Mouse (Mus musculus) stomach, postnatal 0 days (tissue): Measurements from ENCODE around the gene Fcho1.

Source experiments
- CTCF ChIP-seq: IDR thresholded peaks from 2 replicates; pipeline ENCODE4 v1.5.1; 2016; ENCODE audit warnings: antibody characterized with exemption, low read depth, mild to moderate bottlenecking, moderate library complexity
- EP300 ChIP-seq: optimal IDR thresholded peaks from 2 replicates; pipeline ENCODE3; 2016; ENCODE audit warnings: antibody characterized with exemption

DNA sequence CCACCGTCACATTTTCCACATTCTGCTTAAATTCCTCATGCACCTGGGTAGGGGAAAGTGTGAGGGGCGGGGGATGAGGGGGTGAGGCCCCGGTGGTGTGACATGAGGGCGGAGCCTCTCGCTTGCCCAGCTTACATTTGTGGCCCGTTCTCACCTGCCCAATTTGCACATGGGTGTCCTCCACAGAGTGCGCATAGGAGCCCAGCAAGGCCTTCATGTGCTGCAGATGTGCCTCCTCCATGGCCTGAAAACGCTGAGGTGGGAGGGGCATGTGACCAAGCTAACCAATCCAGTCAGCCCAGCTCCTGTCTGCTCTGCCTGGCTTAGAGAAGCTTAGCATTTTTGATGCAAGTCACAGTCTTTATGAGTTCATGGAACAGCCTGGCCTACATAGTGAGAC, 10.0 kb downstream of the Fcho1 start:
- TF ChIP-seq CTCF (no peak), EP300 (no peak)
